Mouse (Mus musculus) gastrocnemius, postnatal 36 days (tissue): ENCODE results near the gene Vmn1r171. TPM values are rescaled to one million over a fixed set of nuclear protein-coding genes. Genes with fewer than 3 reads are reported as not detected.
"Not testable (repeated sequence)": the region's sequence is repeated elsewhere in the genome, so short reads cannot be mapped to it uniquely, and the experiment has no call there.

ENCODE experiments used
- DNase-seq, 2 experiments: peaks; one replicate each; pipeline ENCODE4 v3.0.0; 2022
- intact Hi-C: fragments of 180-260 bp; cut with DNase I; formaldehyde crosslinking; loops from one replicate; pipeline ENCODE4 v1.15.1; 2025
- long read RNA-seq, 2 experiments: library from polyadenylated mRNA; stranded (forward); transcript quantifications; one replicate each; pipeline ENCODE4 v2.0.0; 2021
- total RNA-seq, 2 experiments: library from RNA; stranded (reverse); gene quantifications; 2 replicates each; pipeline ENCODE4 v1.2.3; 2021

Gene Vmn1r171
- total RNA-seq = not detected
- long read RNA-seq, experiment 1 = 0 reads
- long read RNA-seq, experiment 2 = 0 reads

- intact Hi-C loops = loop anchor here (10.0 kb wide), 1 partner anchor 136 kb away; no protein-coding TSS in a partner anchor
- DNase-seq = no peak
These were observed at the start of gene Vmn1r171 for GRCm38 (mm10) chr7:23630422-23630821. Gene Vmn1r171 (plus strand): TSS chr7:23630722.

GRCm38 (mm10) chr7:23605875-23606274, 24.6 kb upstream of the Vmn1r171 start, which contains the start of gene Vmn1r170:
Gene Vmn1r170 (plus strand): TSS chr7:23606175.
- intact Hi-C loops, DNase-seq: not testable (repeated sequence)

DNA sequence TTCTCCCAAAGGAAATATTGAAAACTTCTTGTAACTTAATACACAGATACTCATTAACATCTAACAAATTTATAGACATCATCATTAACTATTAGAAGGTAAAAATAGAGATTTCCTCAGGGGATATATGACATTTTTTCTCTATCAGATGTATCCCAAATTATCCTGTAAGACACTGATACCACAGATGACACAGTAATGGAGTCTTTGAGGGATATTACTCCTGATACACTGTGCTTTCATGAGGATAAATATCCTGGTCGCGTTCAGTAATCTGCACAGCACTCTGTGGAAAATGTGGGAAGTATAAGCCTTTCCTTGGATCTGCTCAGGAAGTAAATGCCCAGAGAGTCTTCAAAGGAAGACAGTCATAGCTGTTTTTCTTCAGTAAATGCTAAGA, 27.5 kb downstream of the Vmn1r171 start, which contains the start of gene Vmn1r172:
TSS of gene Vmn1r172 (plus strand) at position 301 of the 400 bp plus-strand sequence.
- no peak for DNase-seq
- intact Hi-C loops = no loop called here

Other genes with a start within 250 kb of the Vmn1r171 start
- under 1 TPM in 1 of 2 experiments, not detected in 1; 0.10 TPM for gene Nlrp5, start 244.8 kb upstream of the Vmn1r171 start, total RNA-seq
- not detected for gene Vmn1r167, start 123.5 kb upstream of the Vmn1r171 start, total RNA-seq
- gene Vmn1r168, start 91.0 kb upstream of the Vmn1r171 start, total RNA-seq = not detected
- gene Vmn1r169, start 55.2 kb upstream of the Vmn1r171 start, total RNA-seq = not detected
- not detected for gene Vmn1r170, start 24.5 kb upstream of the Vmn1r171 start, total RNA-seq
- not detected for gene Vmn1r172, start 27.6 kb downstream of the Vmn1r171 start, total RNA-seq
- gene Vmn1r173, start 70.0 kb downstream of the Vmn1r171 start, total RNA-seq = not detected
- gene Vmn1r174, start 121.5 kb downstream of the Vmn1r171 start, total RNA-seq = not detected
- gene Vmn1r175, start 179.9 kb downstream of the Vmn1r171 start, total RNA-seq = not detected
- gene Vmn1r176, start 206.7 kb downstream of the Vmn1r171 start, total RNA-seq = not detected
- gene Vmn1r177, start 235.7 kb downstream of the Vmn1r171 start, total RNA-seq = not detected